Mouse (Mus musculus) yolk sac, embryonic 10.5 days (tissue): ENCODE data around the gene Atp13a5.

Experiments used
- DNase-seq: peaks from one replicate; pipeline ENCODE4 v3.0.0-alpha.2; 2017; ENCODE audit warnings: low spot score

Gene Atp13a5

DNA sequence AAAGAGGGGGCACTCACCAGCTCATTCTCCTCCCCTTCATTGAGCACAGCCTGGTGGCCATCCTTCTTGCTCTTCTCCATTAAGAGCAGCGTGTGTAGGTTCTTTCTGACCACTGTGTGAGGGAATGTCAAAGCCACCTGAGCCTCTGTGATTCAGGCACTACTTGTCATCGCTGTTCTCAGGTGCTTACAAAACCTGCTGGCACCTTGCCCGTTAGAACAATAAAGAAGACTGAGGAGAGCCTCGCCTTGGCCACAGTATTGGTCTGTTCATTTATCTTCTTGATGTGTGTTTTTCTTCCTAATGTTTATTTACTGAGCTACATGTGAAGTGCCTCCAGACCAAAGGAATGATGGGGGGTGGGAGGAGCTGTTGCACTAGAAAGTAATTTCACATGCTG is at the start of gene Atp13a5:
TSS of gene Atp13a5 (minus strand) at position 275 of the 400 bp plus-strand sequence.
- no peak for DNase-seq

DNA sequence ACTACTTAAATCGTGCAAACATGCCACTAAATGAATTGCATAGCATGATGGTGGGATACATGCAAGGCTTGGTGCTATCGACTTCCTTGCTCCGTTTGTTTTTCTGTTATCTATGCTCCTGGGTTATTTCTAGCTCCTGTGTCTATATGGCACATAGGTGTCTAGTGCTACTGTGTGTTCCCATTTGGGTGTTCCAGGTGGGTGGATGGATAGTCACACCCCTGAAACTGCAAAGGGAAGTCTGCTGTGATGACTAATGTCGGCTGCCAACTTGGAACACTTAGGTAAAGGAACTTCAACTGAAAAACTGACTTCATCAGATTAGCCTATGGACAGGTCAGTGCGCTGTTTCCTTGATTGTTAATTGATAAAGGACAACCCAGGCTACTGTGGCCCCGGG is 36.3 kb upstream of the Atp13a5 start:
- DNase-seq: no peak

- no peak for DNase-seq
Measured at GRCm38 (mm10) chr16:29407319-29407718, 28.8 kb upstream of the Atp13a5 start.

DNA sequence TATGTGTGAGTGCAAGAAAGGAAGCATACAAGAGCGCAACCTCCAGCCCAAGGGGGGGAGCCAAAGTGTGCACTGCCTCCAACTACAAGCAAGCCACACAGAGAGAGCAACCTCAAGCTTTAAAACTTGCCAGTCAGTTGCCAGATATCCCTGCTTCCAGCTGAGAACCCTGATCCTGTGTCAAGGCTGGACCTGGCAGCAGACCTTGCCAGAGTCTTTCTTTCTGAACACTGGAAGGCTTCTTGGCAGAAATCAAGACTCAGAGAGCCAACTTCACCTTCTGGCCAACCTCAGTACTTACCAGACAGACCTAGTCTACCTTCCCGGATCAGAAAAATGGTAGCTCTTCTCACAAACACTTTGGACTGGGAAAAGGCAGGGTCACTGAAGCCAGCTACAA is 20.5 kb upstream of the Atp13a5 start:
- DNase-seq: no peak

DNA sequence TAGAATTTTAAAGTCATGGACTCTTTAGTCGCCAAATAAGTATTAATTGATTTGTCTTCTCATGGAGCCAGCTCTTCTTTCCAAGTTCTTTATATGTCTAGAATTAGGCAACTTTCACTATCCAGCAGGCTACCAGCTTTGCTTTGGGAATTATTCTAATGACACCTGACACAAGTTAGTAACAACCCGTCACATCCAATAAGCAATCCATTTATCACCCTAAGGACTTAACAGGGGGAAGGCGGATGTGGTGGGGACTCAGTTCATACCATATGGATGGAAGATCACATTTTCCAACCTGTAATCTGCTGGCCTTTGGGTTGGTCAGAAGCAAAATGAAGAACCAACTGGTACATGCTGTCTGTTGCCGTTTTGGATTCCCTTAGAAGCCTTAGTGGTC is 6.2 kb upstream of the Atp13a5 start:
- DNase-seq: no peak

DNA sequence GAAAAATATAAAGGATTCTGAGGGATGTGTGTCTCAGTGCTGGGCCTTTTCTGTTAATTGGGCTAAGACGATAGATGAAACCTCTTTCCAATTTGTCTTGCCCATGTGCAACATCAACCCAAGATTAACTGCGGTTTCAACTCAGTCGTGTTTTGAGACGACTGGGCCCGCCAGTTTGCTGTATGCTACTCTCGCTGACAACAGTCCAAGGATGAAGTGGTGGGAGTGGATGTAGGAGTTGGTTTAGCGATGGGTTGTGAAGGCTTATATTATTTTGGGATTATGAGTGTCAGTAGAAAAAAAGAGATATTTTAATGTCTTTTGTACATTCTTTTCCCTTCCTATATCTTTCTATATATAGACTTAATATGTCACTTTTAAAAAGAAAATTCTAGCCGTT is 3.9 kb downstream of the Atp13a5 start:
- no peak for DNase-seq

DNA sequence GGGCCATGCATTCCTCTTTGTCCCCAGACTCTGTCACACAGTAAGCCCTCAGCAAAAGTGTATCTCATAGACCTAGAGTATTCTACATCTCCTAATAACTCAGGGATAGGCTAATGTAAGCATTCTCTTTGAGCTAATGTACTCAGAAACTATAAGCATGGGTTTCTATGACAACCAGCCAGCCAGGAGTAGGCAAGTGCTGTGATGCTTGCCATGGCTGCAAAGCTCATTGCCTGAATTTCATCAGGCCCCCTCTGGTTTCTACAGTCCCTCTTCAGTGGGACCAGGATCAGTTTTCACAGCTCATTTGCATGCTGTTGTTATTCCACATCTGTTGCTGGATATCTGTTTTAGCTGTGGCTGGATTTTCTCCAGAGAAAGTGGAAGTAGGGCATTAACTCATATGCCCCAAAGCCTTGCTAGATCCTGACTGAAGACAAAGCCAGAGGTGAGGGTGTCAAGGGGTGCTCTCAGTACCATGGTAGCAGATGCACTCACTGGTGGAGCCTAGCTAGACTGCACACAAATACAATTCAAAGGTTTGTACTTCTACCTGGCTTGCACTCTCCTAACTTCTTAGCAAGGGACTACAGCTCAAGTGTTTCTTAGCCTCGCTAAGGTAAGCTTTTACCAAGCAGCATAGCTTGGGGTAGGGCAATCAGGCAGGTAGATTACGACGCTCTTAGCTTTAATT is 47.0 kb downstream of the Atp13a5 start:
- DNase-seq: no peak

GRCm38 (mm10) chr16:29330948-29331347 is 47.6 kb downstream of the Atp13a5 start:
- no peak for DNase-seq

- no peak for DNase-seq
Measured at GRCm38 (mm10) chr16:29329213-29329612, 49.3 kb downstream of the Atp13a5 start.

DNA sequence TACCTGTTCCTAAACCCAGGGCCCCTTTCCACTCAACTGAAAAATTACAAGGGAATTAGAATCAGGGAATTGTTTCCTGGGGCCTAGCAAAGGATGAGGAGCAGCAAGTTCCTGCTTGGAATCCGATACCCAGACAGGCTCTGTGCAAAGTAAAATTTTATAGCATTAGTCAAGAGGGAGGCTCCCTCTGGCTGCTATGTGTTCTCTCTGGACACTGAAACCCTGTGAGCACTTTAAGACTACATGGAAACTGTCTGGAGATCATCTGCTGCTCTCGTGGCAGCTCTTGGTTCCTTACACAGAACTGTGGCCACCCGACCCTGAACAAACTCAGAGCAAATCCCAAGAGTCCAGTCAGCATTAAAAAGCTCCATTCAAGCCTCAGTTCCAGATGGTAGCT is 50.6 kb downstream of the Atp13a5 start:
- no peak for DNase-seq

DNA sequence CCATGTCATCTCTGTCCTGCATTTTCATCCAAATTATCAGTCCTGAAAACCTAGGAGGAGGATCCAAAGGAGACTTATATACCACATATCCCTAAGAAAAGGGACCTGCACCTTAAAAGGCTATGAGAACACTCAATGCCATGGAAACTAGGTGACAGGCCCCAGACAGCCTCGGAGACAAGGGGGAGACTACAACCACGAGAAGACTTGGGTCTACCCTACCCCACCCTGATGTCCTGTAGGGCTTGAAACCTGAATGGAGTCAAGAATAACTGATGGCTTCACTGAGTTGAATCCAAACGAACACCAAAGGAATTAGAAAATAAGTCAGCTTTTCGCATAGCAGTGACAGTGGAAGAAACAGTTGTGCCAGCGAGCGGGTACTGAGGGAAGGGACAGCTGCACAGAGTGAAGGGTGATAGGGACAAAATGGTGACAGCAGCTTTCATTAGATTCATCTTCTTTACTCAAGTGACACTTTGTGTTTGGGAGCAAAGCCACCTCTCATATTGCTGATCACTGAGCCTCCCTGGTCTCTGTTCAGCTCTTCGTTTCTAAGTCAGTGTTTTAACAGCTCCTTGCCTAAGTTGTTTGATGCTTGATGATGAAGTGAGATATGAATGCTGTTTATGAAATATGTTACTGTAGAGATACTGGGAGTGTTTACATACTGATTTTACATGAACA is 53.2 kb downstream of the Atp13a5 start:
- DNase-seq: no peak

DNA sequence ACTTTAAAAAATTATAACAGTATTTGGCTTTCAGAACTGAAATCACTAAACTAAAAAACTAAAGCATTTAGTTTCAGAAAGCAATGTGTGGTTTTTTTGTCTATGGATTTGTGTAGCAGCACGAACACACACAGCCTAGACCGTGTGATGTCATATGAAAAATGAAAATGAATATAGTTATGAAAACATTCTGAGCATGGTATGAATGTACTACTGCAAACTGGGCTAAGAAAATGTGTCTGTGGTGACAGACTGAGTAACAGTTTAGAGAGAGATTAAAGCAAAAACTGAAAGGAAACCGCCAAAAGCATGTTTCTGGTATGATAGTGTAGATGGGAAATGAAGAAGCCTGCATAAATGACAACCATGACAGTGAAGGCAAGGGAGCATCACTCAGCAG is 57.8 kb downstream of the Atp13a5 start:
- DNase-seq: no peak

DNA sequence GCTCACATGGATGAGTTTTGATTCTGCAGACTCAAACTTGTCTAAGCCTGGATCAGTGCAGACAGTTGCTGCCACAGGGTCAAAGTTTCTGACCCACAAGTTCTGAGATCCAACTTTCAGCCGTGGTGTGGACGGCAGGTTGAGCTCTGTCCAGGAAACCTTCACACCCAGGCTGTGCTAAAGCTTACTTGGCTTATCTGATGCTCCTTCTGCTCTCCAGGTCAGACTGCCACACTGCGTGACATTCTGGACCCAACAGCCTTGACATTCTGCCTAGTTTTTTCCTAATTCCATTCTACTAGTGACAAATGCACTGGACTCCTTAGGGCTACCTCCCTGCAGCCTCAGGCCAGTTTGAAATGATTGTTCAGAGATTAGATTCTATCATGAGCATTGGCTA is 63.1 kb downstream of the Atp13a5 start:
- DNase-seq: no peak

DNA sequence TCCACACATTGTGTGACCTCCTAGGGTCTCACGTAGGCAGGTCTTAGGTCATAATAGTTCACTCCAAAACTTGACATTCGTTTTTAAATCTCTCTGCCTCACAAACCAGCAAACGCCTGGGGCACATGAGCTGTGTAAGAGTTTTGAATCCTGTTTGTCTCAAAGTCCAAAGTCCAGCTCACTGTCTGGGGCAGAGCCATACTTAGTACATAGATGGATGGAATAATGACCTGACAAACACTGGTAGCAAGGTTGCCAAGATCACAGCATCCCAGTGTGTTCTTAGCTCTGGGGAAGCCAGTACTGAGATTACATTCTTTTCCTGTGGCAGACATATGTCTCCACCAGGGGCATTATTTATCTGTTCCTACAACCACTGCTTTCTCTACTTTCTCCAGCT is 63.5 kb downstream of the Atp13a5 start:
- no peak for DNase-seq

DNA sequence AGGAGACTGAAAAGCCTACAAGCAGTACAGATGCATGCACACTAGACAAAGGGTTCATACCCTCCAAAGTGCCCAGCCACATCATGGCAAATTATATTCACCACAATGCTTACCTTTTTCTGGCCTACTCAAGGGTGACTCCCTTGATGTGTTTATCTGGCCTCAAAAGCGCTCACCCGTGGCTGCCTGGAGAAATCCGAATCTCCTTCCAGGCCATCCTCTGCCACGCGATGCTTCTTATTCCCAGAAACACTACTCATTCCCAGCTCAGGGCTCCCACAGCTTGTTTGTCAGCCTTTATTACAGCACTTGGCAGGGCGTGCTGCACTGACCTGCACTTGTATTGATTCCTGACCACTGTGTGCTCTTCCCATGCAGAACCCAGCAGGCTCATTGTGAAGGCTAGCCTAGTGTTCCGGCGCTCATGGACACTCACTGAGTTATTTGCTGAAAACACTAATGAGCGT is 80.9 kb downstream of the Atp13a5 start:
- no peak for DNase-seq

GRCm38 (mm10) chr16:29280691-29281090 is 97.8 kb downstream of the Atp13a5 start:
- DNase-seq: no peak

- no peak for DNase-seq
Measured at GRCm38 (mm10) chr16:29254325-29254724, 124.2 kb downstream of the Atp13a5 start.

DNA sequence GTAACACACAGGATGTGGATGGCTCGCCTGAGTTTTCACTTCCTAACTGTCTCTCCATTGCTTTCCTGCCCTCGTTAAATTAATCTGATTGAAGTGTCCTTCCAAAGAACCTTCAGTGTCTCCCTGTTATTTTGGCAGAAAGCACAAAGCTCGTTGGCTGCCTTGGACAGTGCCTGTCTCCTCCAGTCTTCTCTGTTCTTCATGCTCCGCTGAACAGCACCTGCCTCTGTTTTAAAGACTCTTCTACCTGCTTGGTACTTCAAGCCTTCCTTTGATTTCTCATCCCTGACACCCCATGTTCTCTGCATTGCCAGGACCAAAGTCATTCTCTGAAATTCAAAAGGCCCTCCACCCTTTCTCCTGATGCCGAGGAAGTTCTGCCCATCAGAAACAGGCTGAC is 142.6 kb downstream of the Atp13a5 start:
- no peak for DNase-seq

DNA sequence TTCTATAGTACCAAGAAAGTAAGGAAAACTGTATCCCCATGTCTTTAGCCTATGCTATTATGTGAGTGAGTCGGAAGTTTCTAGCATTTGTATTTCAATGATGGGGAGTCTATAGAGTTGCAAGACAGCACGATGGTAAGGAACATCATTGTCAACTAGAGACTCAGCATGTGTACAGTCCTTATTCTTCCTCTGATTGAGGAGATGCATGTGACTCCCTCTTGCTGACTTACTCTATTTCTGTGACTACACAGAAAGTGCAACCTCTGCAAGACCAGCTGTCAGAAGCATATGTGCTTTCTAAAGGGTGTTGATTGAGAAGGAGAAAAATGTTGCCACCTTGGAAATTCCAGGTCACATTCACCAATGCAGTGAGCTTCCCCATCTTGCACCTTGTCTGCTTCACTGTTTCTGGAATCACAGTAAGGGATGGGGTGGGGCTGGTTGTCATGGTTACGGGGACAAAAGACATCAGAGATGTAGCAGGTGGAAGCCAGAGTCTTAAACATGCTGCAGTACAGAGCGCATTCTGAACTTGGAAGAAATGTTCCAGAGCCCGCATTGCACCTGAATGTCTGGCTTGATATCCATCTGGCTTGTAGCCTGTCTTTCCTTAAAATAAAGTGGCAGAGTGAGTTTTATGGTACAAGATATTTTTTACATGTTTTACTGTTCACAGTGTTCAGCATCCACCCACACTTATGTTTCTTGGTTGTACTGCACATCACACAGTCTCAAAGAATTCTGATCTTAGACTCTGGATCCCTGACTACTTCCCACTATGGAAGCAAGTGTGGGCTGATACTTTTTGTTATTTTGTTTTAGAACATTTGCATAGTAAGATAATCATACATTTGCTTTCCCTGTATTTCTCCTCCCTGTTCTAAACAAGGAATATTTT is 161.9 kb downstream of the Atp13a5 start:
- no peak for DNase-seq

GRCm38 (mm10) chr16:29209605-29210411 is 168.7 kb downstream of the Atp13a5 start, which contains the start of gene Hrasls:
Gene Hrasls (plus strand): TSS chr16:29209695.
- DNase-seq: peak; percentile 55

GRCm38 (mm10) chr16:29208841-29209240 is 169.7 kb downstream of the Atp13a5 start:
- no peak for DNase-seq

DNA sequence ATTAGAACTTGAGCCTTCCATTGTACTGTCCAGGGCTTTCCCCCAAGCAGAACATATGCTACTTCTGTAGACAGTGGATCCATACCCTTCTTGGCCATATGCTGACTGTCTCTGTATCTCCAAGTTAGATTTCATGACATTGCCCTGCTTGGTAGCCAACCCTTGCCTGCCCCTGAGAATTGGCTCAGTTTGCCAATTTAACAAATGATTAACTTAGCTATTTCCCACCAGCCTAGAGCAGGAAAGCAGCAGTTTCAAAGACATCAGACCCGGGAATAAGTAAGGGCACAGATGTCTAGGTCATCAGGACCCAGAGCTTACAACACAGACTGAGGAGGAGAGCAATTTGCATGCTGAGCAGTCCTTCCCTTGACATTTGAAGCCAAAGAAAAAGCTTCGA is 173.0 kb downstream of the Atp13a5 start:
- DNase-seq: no peak
